Mouse (Mus musculus): ENCODE measurements at regions not wholly inside any gene's neighbourhood (a gene's known extent, or its start where the extent isn't known, plus 50 kb on each side); places are given as distances from the start of the nearest gene placed in this dataset.

- TF ChIP-seq CTCF (IDR thresholded peaks at IDR 0.05; ENCODE audit: low read depth, low read length) (no peak), POLR2A (IDR thresholded peaks at IDR 0.05; ENCODE audit: insufficient read depth, low read length) (no peak)
Measured at GRCm38 (mm10) chr7:73243591-73244355, 131.5 kb upstream of the Rgma start.
